Mouse (Mus musculus): Measurements from ENCODE around the gene Pja2.
"Not testable (repeated sequence)": the region's sequence is repeated elsewhere in the genome, so short reads cannot be mapped to it uniquely, and the experiment has no call there.

The Pja2 gene

GRCm38 (mm10) chr17:64331898-64332769, at the start of gene Pja2:
Pja2 (minus strand) TSS chr17:64331916.
- peak; percentile 98 for DNase-seq

- peak; percentile 71 for DNase-seq
Measured at GRCm38 (mm10) chr17:64375327-64375726, 43.6 kb upstream of the Pja2 start.

- no peak for DNase-seq
Measured at GRCm38 (mm10) chr17:64363694-64364093, 32.0 kb upstream of the Pja2 start.

- DNase-seq, result no peak
Measured at GRCm38 (mm10) chr17:64362570-64362969, 30.9 kb upstream of the Pja2 start.

DNA sequence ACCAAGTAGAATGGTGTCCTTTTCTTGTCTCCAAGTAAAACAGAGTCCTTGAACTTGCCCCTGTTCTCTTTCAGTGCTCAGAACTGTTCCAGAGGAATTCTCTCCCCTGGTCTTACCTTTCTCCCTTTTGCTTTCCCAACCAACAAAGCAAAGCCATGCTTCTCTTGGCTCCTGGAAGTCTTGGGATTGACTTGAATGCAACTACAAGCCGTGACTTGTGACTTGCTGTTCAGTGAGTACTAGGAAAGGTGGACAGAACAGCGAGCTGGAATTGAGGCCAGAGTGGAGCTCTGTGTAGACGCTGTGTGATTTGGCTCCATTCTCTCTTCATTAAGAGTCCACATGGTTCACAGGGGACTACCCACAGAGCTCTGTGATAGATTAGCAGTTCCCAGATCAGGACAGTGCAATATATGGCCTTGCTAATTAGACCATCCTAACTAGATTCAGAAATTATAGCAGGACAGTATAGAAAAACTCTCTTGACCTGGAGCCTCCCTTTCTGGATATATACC, 30.3 kb upstream of the Pja2 start:
- no peak for DNase-seq

DNA sequence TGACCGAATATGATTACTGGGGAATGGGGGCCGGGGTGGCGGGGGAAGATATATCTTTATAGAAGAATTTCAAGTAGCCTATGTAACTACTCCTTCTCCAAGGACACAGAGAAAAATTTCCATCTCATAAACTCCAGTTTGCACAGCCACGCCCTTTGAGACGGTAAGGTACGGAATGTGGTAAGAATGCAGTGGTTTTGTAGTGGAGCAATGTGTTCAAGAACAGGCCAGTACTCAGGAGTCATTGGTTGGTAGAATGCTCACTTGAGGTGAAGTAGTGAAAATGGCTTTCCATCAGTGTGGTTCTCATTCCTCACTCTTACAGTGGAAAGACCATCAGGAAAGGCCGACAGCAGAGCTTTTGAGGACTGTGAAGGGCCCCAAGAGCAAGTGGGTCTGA, 22.2 kb upstream of the Pja2 start:
- no peak for DNase-seq

- peak; percentile 13 for DNase-seq
Measured at GRCm38 (mm10) chr17:64346135-64346534, 14.4 kb upstream of the Pja2 start.

GRCm38 (mm10) chr17:64344576-64345172, 13.0 kb upstream of the Pja2 start:
- DNase-seq, result no peak

- DNase-seq, result no peak
Measured at GRCm38 (mm10) chr17:64341698-64342097, 10.0 kb upstream of the Pja2 start.

- no peak for DNase-seq
Measured at GRCm38 (mm10) chr17:64339752-64340151, 8.0 kb upstream of the Pja2 start.

DNA sequence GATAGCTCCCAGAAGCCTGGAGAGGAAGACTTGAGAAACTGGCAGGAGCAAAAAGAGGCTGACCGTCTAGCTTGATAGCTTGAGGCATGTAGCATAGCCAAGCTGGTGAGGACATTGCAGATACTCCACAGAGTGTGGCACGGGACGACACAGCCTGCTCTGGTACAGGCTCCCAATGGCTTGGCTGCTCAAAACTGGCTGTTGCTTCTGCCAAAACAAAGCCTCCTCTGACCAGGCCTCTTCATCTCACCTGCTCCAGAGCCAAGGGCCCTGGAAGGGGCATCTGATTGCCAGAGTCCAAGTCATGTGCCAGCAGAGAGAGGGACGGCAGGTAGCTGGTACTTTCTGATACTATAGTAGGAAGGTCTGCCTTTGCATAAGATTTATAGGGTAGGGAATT, 5.5 kb upstream of the Pja2 start:
- no peak for DNase-seq

- no peak for DNase-seq
Measured at GRCm38 (mm10) chr17:64333956-64334355, 2.2 kb upstream of the Pja2 start.

GRCm38 (mm10) chr17:64332770-64333096, 1.0 kb upstream of the Pja2 start:
- DNase-seq, result peak; percentile 13

- no peak for DNase-seq
Measured at GRCm38 (mm10) chr17:64331291-64331897, 322 bp downstream of the Pja2 start.

- no peak for DNase-seq
Measured at GRCm38 (mm10) chr17:64330885-64331284, 831 bp downstream of the Pja2 start.

- DNase-seq, result no peak
Measured at GRCm38 (mm10) chr17:64324556-64324955, 7.2 kb downstream of the Pja2 start.

- no peak for DNase-seq
Measured at GRCm38 (mm10) chr17:64315428-64315827, 16.3 kb downstream of the Pja2 start.

DNA sequence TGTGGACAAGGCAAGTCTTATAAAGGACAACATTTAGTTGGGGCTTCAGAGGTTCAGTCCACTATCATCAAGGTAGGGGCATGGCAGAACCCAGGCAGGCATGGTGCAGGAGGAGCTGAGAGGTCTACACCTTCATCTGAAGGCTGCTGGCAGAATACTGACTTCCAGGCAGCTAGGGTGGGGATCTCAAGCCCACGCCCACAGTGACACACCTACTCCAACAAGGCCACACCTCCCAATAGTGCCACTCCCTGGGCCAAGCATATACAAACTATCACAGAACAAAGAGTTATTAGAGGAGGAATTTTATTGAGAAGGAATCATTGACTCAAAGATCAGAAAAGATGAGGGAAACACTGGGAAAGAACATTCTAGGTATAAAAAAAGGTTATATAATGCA, 17.2 kb downstream of the Pja2 start:
- not testable (repeated sequence) for DNase-seq

- no peak for DNase-seq
Measured at GRCm38 (mm10) chr17:64297628-64298027, 34.1 kb downstream of the Pja2 start.

DNA sequence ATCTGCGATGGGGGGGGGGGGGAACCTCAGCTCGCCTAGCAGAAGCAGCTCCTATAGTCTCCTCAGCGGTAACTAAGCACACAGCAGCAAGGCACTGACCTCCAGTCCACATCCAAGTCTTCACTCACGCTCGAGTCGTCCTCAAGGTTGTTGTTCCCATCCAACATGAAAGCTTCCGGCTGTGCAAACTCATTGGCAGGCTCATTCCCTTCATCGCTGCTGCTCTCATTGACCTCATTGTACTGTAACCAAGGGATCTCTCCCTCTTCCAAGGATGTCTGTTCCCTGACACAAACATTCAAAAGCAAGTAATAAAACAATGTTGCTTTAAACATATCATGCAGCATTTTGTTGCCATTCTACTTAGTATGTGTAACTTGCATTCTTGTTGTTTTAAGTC, 39.0 kb downstream of the Pja2 start:
- DNase-seq, result no peak

DNA sequence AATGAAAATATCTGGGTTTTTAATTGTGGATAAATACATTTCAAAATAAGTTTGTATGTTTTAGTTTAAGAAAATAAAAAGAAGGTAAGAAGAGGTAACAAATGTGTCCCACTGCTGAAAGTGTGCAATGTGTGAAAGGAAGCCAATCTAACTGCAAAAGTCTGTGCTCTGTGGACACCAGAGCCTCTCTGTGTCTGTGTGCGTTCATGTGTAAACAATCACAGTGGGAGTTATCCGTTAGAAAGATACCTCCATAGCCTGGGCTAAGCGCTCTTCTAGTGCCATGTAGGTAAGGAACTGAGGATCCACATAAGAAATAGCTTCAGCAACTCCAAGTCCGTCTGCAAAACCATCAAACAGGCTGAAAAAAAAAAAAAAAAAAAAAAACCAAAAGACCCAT, 42.0 kb downstream of the Pja2 start:
- peak; percentile 13 for DNase-seq

DNA sequence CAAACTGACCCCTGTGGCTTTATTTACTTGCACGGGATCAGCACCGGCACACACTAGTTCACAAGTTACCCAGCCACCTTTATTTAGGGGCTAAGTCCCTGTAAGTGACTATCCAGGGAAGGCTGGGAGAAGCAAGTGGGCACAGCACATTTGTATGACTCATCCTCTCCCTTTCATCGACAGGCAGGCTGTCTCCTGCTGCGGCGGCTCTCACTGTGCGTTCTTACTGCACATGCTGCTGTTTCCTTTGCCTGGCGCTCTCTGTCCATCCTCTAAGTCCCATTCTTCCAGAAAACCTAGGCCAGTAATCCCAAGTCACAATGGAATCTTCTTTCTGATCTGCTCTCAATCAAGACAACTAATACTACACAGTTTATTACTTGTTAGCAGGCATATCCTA, 43.7 kb downstream of the Pja2 start:
- DNase-seq, result no peak

GRCm38 (mm10) chr17:64286836-64287235, 44.9 kb downstream of the Pja2 start:
- DNase-seq, result no peak

DNA sequence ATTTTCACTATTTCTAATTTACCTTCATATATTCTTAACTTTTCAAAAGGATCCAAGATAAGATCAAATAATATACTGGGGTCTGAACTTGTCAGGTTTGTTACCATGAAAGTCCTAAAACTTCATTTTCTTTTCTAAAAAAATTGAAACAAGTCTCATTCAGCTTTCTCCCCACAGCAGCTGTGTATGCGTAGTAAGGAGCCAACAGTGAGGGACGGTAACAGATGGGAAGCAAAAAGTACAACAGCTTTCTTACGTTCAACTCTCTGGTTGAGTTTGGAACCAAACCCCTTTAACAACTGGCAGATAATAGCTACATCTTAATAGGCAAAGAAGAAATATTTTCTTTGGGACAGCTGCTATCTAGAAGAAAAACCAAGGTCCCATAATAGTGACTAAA, 50.3 kb downstream of the Pja2 start:
- not testable (repeated sequence) for DNase-seq

Data from embryo, embryonic 11 days (tissue).